Mouse (Mus musculus): ENCODE results near the gene Slc26a9.

Slc26a9 gene

GRCm38 (mm10) chr1:131743868-131744464, at the start of gene Slc26a9:
TSS of gene Slc26a9 (plus strand) at chr1:131744022.
- DNase-seq (ENCODE audit: low spot score): no peak

GRCm38 (mm10) chr1:131695308-131695707, 48.5 kb upstream of the Slc26a9 start:
- DNase-seq (ENCODE audit: low spot score): no peak

GRCm38 (mm10) chr1:131696325-131696724, 47.5 kb upstream of the Slc26a9 start:
- DNase-seq (ENCODE audit: low spot score): no peak

GRCm38 (mm10) chr1:131698770-131699169, 45.1 kb upstream of the Slc26a9 start:
- no peak for DNase-seq (ENCODE audit: low spot score)

- no peak for DNase-seq (ENCODE audit: low spot score)
Observed at GRCm38 (mm10) chr1:131699642-131700041, 44.2 kb upstream of the Slc26a9 start.

- DNase-seq (ENCODE audit: low spot score): no peak
Observed at GRCm38 (mm10) chr1:131700447-131700846, 43.4 kb upstream of the Slc26a9 start.

- no peak for DNase-seq (ENCODE audit: low spot score)
Observed at GRCm38 (mm10) chr1:131701391-131701790, 42.4 kb upstream of the Slc26a9 start.

- DNase-seq (ENCODE audit: low spot score): no peak
Observed at GRCm38 (mm10) chr1:131702094-131702766, 41.6 kb upstream of the Slc26a9 start.

- DNase-seq (ENCODE audit: low spot score): no peak
Observed at GRCm38 (mm10) chr1:131703482-131703881, 40.3 kb upstream of the Slc26a9 start.

GRCm38 (mm10) chr1:131708338-131708737, 35.5 kb upstream of the Slc26a9 start:
- no peak for DNase-seq (ENCODE audit: low spot score)

GRCm38 (mm10) chr1:131711518-131711917, 32.3 kb upstream of the Slc26a9 start:
- DNase-seq (ENCODE audit: low spot score): no peak

- DNase-seq (ENCODE audit: low spot score): peak; percentile 71
Observed at GRCm38 (mm10) chr1:131712386-131712785, 31.4 kb upstream of the Slc26a9 start.

GRCm38 (mm10) chr1:131714388-131715337, 29.2 kb upstream of the Slc26a9 start:
- peak; percentile 78 for DNase-seq (ENCODE audit: low spot score)

- DNase-seq (ENCODE audit: low spot score): no peak
Observed at GRCm38 (mm10) chr1:131718952-131719694, 24.7 kb upstream of the Slc26a9 start.

- DNase-seq (ENCODE audit: low spot score): no peak
Observed at GRCm38 (mm10) chr1:131721989-131722388, 21.8 kb upstream of the Slc26a9 start.

GRCm38 (mm10) chr1:131723549-131723948, 20.3 kb upstream of the Slc26a9 start:
- DNase-seq (ENCODE audit: low spot score): no peak

- peak; percentile 25 for DNase-seq (ENCODE audit: low spot score)
Observed at GRCm38 (mm10) chr1:131726586-131726985, 17.2 kb upstream of the Slc26a9 start.

- DNase-seq (ENCODE audit: low spot score): no peak
Observed at GRCm38 (mm10) chr1:131730639-131731437, 13.0 kb upstream of the Slc26a9 start.

GRCm38 (mm10) chr1:131733474-131734180, 10.2 kb upstream of the Slc26a9 start:
- no peak for DNase-seq (ENCODE audit: low spot score)

- no peak for DNase-seq (ENCODE audit: low spot score)
Observed at GRCm38 (mm10) chr1:131734657-131735273, 9.1 kb upstream of the Slc26a9 start.

Measured in ovary, adult 18-20 months (tissue).